Mouse (Mus musculus) CH12.LX (cell line): ENCODE data around the gene Myo1a. TPM values are rescaled to one million over a fixed set of nuclear protein-coding genes. Genes with fewer than 3 reads are reported as not detected.

Experiments used
- DNase-seq: peaks from one replicate; pipeline ENCODE4 v3.0.0-alpha.2; 2013; ENCODE audit errors: extremely low read depth
- H3K27ac ChIP-seq: 2 replicates; pipeline ENCODE4 v1.5.1; 2012; ENCODE audit warnings: low read depth, mild to moderate bottlenecking, control low read depth, moderate library complexity; ENCODE audit not compliant: insufficient read depth
- H3K27me3 ChIP-seq: replicated peaks from 2 replicates; pipeline ENCODE3; 2012; ENCODE audit warnings: inconsistent platforms
- H3K36me3 ChIP-seq, 2 experiments: replicated peaks in 1 of 2; 2 replicates each; pipeline versions ENCODE3 to v1.6.1; 2012; ENCODE audit warnings: inconsistent platforms in 1 of 2, low read length in 1 of 2, mild to moderate bottlenecking in 1 of 2, mixed read lengths in 1 of 2, moderate library complexity in 1 of 2; ENCODE audit not compliant: control insufficient read depth in 1 of 2, insufficient read depth in 1 of 2
- H3K4me1 ChIP-seq, 2 experiments: 2 replicates each; pipeline ENCODE4 v1.6.1; 2012; ENCODE audit warnings: inconsistent platforms in 1 of 2, moderate library complexity in 1 of 2; ENCODE audit not compliant: insufficient read depth in 2 of 2, control insufficient read depth in 1 of 2
- H3K4me2 ChIP-seq: 2 replicates; pipeline ENCODE4 v1.6.1; 2012; ENCODE audit warnings: low read depth, mild to moderate bottlenecking, control low read depth; ENCODE audit not compliant: poor library complexity, insufficient read depth, severe bottlenecking
- H3K4me3 ChIP-seq, 3 experiments: fragments of 150-350 bp in 1 of 3; sonication (generic) in 1 of 3; replicated peaks in 1 of 3; 2 replicates each; pipeline versions ENCODE3 to v1.5.1; 2011 to 2012; ENCODE audit warnings: low read depth in 2 of 3, low read length in 2 of 3, mild to moderate bottlenecking in 2 of 3, moderate library complexity in 2 of 3, control low read depth in 1 of 3, improper control_type of control experiment in 1 of 3, inconsistent platforms in 1 of 3, mixed read lengths in 1 of 3; ENCODE audit not compliant: poor library complexity in 1 of 3
- H3K79me2 ChIP-seq: replicated peaks from 2 replicates; pipeline ENCODE4 v1.6.1; 2012; ENCODE audit warnings: mild to moderate bottlenecking, moderate library complexity; ENCODE audit not compliant: control insufficient read depth, poor library complexity, insufficient read depth, severe bottlenecking; ENCODE audit errors: extremely low read depth
- H3K9ac ChIP-seq: 2 replicates; pipeline ENCODE4 v1.6.1; 2012; ENCODE audit warnings: low read depth, mild to moderate bottlenecking, control low read depth, moderate library complexity; ENCODE audit not compliant: insufficient read depth
- H3K9me3 ChIP-seq: replicated peaks from 2 replicates; pipeline ENCODE3; 2012; ENCODE audit warnings: low read length, inconsistent platforms, mixed read lengths
- BHLHE40 ChIP-seq: IDR thresholded peaks from 2 replicates; pipeline ENCODE4 v1.6.1; 2011; ENCODE audit warnings: mild to moderate bottlenecking, low read depth, low read length, improper control_type of control experiment
- CTCF ChIP-seq, 2 experiments: IDR thresholded peaks in 1 of 2; conservative IDR thresholded peaks in 1 of 2; 2 replicates each; pipeline ENCODE4 v1.5.1; 2011 to 2012; ENCODE audit warnings: low read depth in 2 of 2, low read length in 2 of 2, improper control_type of control experiment in 1 of 2, inconsistent platforms in 1 of 2, mild to moderate bottlenecking in 1 of 2, moderate library complexity in 1 of 2
- E2F4 ChIP-seq: IDR thresholded peaks from 2 replicates; pipeline ENCODE4 v1.6.1; 2011; ENCODE audit warnings: low read depth, low read length, improper control_type of control experiment; ENCODE audit not compliant: insufficient replicate concordance
- ELF1 ChIP-seq: IDR thresholded peaks from 2 replicates; pipeline ENCODE4 v1.6.1; 2014; ENCODE audit warnings: low read depth, mild to moderate bottlenecking, inconsistent platforms, low read length, improper control_type of control experiment
- EP300 ChIP-seq: IDR thresholded peaks from 2 replicates; pipeline ENCODE4 v1.6.1; 2011; ENCODE audit warnings: low read length, improper control_type of control experiment
- HCFC1 ChIP-seq: IDR thresholded peaks from 2 replicates; pipeline ENCODE4 v1.6.1; 2012; ENCODE audit warnings: low read depth, mild to moderate bottlenecking, inconsistent platforms, low read length, improper control_type of control experiment
- JUN ChIP-seq: IDR thresholded peaks from 2 replicates; pipeline ENCODE4 v1.6.1; 2011; ENCODE audit warnings: low read depth, mild to moderate bottlenecking, low read length, improper control_type of control experiment, moderate library complexity; ENCODE audit not compliant: insufficient read depth
- KAT2A ChIP-seq: IDR thresholded peaks from 2 replicates; pipeline ENCODE4 v1.6.1; 2012; ENCODE audit warnings: low read length, improper control_type of control experiment, inconsistent platforms; ENCODE audit not compliant: insufficient replicate concordance
- MAX ChIP-seq: IDR thresholded peaks from 2 replicates; pipeline ENCODE4 v1.6.1; 2011; ENCODE audit warnings: low read length, improper control_type of control experiment
- MAZ ChIP-seq: IDR thresholded peaks from 2 replicates; pipeline ENCODE4 v1.6.1; 2012; ENCODE audit warnings: low read depth, mild to moderate bottlenecking, inconsistent platforms, low read length, improper control_type of control experiment, moderate library complexity
- MYC ChIP-seq: IDR thresholded peaks from 2 replicates; pipeline ENCODE4 v1.6.1; 2011; ENCODE audit warnings: low read depth, mild to moderate bottlenecking, improper control_type of control experiment, low read length
- NRF1 ChIP-seq: IDR thresholded peaks from 2 replicates; pipeline ENCODE4 v1.6.1; 2014; ENCODE audit warnings: low read depth, mild to moderate bottlenecking, inconsistent platforms, low read length, improper control_type of control experiment, moderate library complexity
- PAX5 ChIP-seq: IDR thresholded peaks from 2 replicates; pipeline ENCODE4 v1.6.1; 2012; ENCODE audit warnings: low read length, inconsistent platforms, mixed read lengths
- POLR2AphosphoS2 ChIP-seq: IDR thresholded peaks from 2 replicates; pipeline ENCODE4 v1.6.1; 2011; ENCODE audit warnings: low read depth, low read length, improper control_type of control experiment
- RAD21 ChIP-seq: IDR thresholded peaks from 2 replicates; pipeline ENCODE4 v1.6.1; 2011; ENCODE audit warnings: low read depth, mild to moderate bottlenecking, low read length, improper control_type of control experiment, moderate library complexity
- RCOR1 ChIP-seq: conservative IDR thresholded peaks from 2 replicates; pipeline ENCODE4 v1.6.1; 2012; ENCODE audit warnings: low read depth, mild to moderate bottlenecking, inconsistent platforms, low read length, improper control_type of control experiment
- SIN3A ChIP-seq: IDR thresholded peaks from 2 replicates; pipeline ENCODE4 v1.6.1; 2012; ENCODE audit warnings: low read length, improper control_type of control experiment, inconsistent platforms
- SMC3 ChIP-seq: IDR thresholded peaks from 2 replicates; pipeline ENCODE4 v1.6.1; 2011; ENCODE audit warnings: low read depth, low read length, improper control_type of control experiment
- ZC3H11A ChIP-seq: IDR thresholded peaks from 2 replicates; pipeline ENCODE4 v1.6.1; 2012; ENCODE audit warnings: low read depth, mild to moderate bottlenecking, inconsistent platforms, low read length, improper control_type of control experiment
- ZKSCAN1 ChIP-seq: IDR thresholded peaks from 2 replicates; pipeline ENCODE4 v1.6.1; 2012; ENCODE audit warnings: low read depth, inconsistent platforms, low read length, improper control_type of control experiment, borderline replicate concordance
- ZMIZ1 ChIP-seq: IDR thresholded peaks from 2 replicates; pipeline ENCODE4 v1.6.1; 2012; ENCODE audit warnings: low read depth, mild to moderate bottlenecking, inconsistent platforms, low read length, improper control_type of control experiment
- dilution Hi-C: fragments of 300-500 bp; cut with MboI; formaldehyde crosslinking; loops from 2 replicates; pipeline ENCODE4 v1.14.3; 2020; ENCODE audit warnings: low sequenced_read_pairs; ENCODE audit not compliant: extremely low pct_unique_long_range_greater_than_20kb, extremely low pct_ligation_motif_present
- in situ Hi-C: fragments of 300-500 bp; cut with MboI; formaldehyde crosslinking; loops from 3 replicates; pipeline ENCODE4 v1.14.3; 2019; ENCODE audit warnings: low sequenced_read_pairs, low pct_ligation_motif_present, low pct_unique_long_range_greater_than_20kb, mixed read lengths
- polyA plus RNA-seq: library from polyadenylated mRNA; unstranded; fragments of >175 nt; gene quantifications from 2 replicates; pipeline ENCODE4 v1.2.1, GENCODE M21; 2012; ENCODE audit warnings: low read depth; ENCODE audit not compliant: insufficient read length
- total RNA-seq, 2 experiments: library from RNA; depleted of rRNA; stranded (reverse); fragments of 300-350 nt in 1 of 2; fragments of >200 nt in 1 of 2; gene quantifications; 2 replicates each; pipeline ENCODE4 v1.2.3; 2012 to 2014

Gene Myo1a
- total and polyA plus RNA-seq, 3 experiments: 0.08 to 2.3 (median 0.36) TPM

GRCm38 (mm10) chr10:127751548-127751947 lies 46.6 kb downstream of the Myo1a start, which contains the start of gene Gpr182:
TSS of gene Gpr182 (minus strand) at chr10:127751732.
- no peaks in the 10 kb centered on the region for H3K79me2 ChIP-seq
- no peak for TF ChIP-seq ELF1
- TF ChIP-seq EP300: no peak
- TF ChIP-seq RCOR1: no peak
- TF ChIP-seq MAZ: no peak
- TF ChIP-seq POLR2AphosphoS2: no peak
- no peak for TF ChIP-seq ZC3H11A
- no peak for TF ChIP-seq SMC3
- no peak for TF ChIP-seq ZKSCAN1
- no peak for TF ChIP-seq JUN
- no peak for TF ChIP-seq E2F4
- no peak for TF ChIP-seq MAX
- TF ChIP-seq HCFC1: no peak
- TF ChIP-seq ZMIZ1: no peak
- no peak for TF ChIP-seq PAX5
- no peak for TF ChIP-seq BHLHE40
- peaks cover 0 to 19% of the 10 kb centered on the region in 2 experiments for H3K36me3 ChIP-seq
- DNase-seq: no peak
- H3K27me3 ChIP-seq: no peaks in the 10 kb centered on the region
- H3K4me3 ChIP-seq: no peak within 1 kb of the TSS
- no peaks in the 10 kb centered on the region for H3K9me3 ChIP-seq
- dilution Hi-C loops: no loop called here
- no peak within 1 kb of the TSS for H3K4me2 ChIP-seq
- in situ Hi-C loops: no loop called here
- H3K9ac ChIP-seq: no peak within 1 kb of the TSS
- H3K4me1 ChIP-seq: peaks cover 0 to 2% of the 10 kb centered on the region in 2 experiments; a peak in 1 of 4 replicates
- H3K27ac ChIP-seq: no peak within 1 kb of the TSS

- Histone ChIP-seq H3K36me3 (peaks cover 0 to 2% of the 10 kb centered on the region in 2 experiments), H3K27ac (no peak overlapping the region), H3K79me2 (no peaks in the 10 kb centered on the region), H3K9me3 (peaks cover 7% of the 10 kb centered on the region), H3K4me3 (no peak overlapping the region), H3K9ac (no peak overlapping the region), H3K27me3 (peaks cover 17% of the 10 kb centered on the region), H3K4me1 (no peaks in the 10 kb centered on the region), H3K4me2 (no peak overlapping the region)
- TF ChIP-seq MAZ (no peak), SIN3A (no peak), MYC (no peak), ZMIZ1 (no peak), JUN (no peak), NRF1 (no peak), CTCF (conservative IDR thresholded peaks at IDR 0.05 in 1 of 2, IDR thresholded peaks at IDR 0.05 in 1 of 2; ENCODE audit: low read depth in 2 of 2, low read length in 2 of 2) (no peak), ZKSCAN1 (no peak), RAD21 (no peak), EP300 (no peak), KAT2A (no peak)
- dilution Hi-C loops: no loop called here
- DNase-seq: no peak
- in situ Hi-C loops: no loop called here
Observed at GRCm38 (mm10) chr10:127754566-127755166, 49.7 kb downstream of the Myo1a start.
